Mouse (Mus musculus): ENCODE data around the gene Spem2. TPM values are rescaled to one million over a fixed set of nuclear protein-coding genes. Genes with fewer than 3 reads are reported as not detected.

Spem2 gene
- polyA plus RNA-seq, 1 experiment from 2014 or later: not detected

DNA sequence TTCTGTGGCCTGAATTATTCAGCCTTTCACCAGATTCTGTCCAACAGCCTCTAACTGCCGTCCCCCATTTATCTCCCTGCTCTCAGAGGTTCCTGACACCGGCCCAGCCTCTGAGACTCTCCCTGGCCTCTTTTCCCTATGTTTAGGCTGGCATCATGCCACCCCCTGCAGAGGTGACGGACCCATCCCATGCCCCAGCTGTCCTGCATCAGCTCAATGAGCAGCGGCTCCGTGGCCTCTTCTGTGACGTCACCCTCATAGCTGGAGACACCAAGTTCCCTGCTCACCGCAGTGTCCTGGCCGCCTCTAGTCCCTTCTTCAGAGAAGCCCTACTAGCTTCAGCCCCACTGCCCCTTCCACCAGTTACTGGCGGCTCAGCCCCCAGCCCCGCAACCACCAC, 42.5 kb downstream of the Spem2 start:
- H3K27me3 ChIP-seq (replicated peaks; ENCODE audit: insufficient read depth, low read length): no peaks in the 10 kb centered on the region
- TF ChIP-seq EP300 (IDR thresholded peaks at IDR 0.05) (no peak), CTCF (IDR thresholded peaks at IDR 0.05) (no peak)
- H3K36me3 ChIP-seq (ENCODE audit: insufficient read depth, low read length): no peaks in the 10 kb centered on the region
- H3K27ac ChIP-seq (ENCODE audit: low read length): no peak overlapping the region
- no peak overlapping the region for H3K4me2 ChIP-seq (replicated peaks; ENCODE audit: low read depth, low read length)
- ATAC-seq (no peak), DNase-seq (ENCODE audit: low spot score) (no peak)
- H3K9me3 ChIP-seq (ENCODE audit: low read length): no peaks in the 10 kb centered on the region
- no peak overlapping the region for H3K4me3 ChIP-seq (ENCODE audit: low read depth, low read length)
- H3K9ac ChIP-seq (replicated peaks; ENCODE audit: low read depth): no peak overlapping the region
- no peaks in the 10 kb centered on the region for H3K4me1 ChIP-seq (ENCODE audit: insufficient read depth, low read depth, low read length)
- WGBS: 52% methylated on average over 10 of the region's 10 CpGs

- TF ChIP-seq EP300 (IDR thresholded peaks at IDR 0.05) (no peak), CTCF (IDR thresholded peaks at IDR 0.05) (no peak)
- ATAC-seq: no peak
- H3K4me2 ChIP-seq (replicated peaks; ENCODE audit: low read depth, low read length): no peak overlapping the region
- 62% methylated on average over 5 of the region's 5 CpGs for WGBS
- H3K4me1 ChIP-seq (ENCODE audit: insufficient read depth, low read depth, low read length): no peaks in the 10 kb centered on the region
- DNase-seq (ENCODE audit: low spot score): no peak
- no peaks in the 10 kb centered on the region for H3K36me3 ChIP-seq (ENCODE audit: insufficient read depth, low read length)
- no peaks in the 10 kb centered on the region for H3K27me3 ChIP-seq (replicated peaks; ENCODE audit: insufficient read depth, low read length)
- H3K9ac ChIP-seq (replicated peaks; ENCODE audit: low read depth): no peak overlapping the region
- H3K27ac ChIP-seq (ENCODE audit: low read length): no peak overlapping the region
- no peak overlapping the region for H3K4me3 ChIP-seq (ENCODE audit: low read depth, low read length)
- no peaks in the 10 kb centered on the region for H3K9me3 ChIP-seq (ENCODE audit: low read length)
Measured at GRCm38 (mm10) chr11:69774961-69775360, 43.3 kb downstream of the Spem2 start.

- Histone ChIP-seq H3K36me3 (ENCODE audit: insufficient read depth, low read length) (no peaks in the 10 kb centered on the region), H3K9ac (replicated peaks; ENCODE audit: low read depth) (0 out of 2 replicates have a peak overlapping the region, but pooled peaks have one; percentile 3), H3K4me2 (replicated peaks; ENCODE audit: low read depth, low read length) (peak overlapping the region; percentile 57), H3K27ac (ENCODE audit: low read length) (peak overlapping the region; percentile 99; the same call in 1 of the 2 replicates), H3K4me1 (ENCODE audit: insufficient read depth, low read depth, low read length) (peaks cover 13% of the 10 kb centered on the region; the same call in 1 of the 2 replicates), H3K27me3 (replicated peaks; ENCODE audit: insufficient read depth, low read length) (no peaks in the 10 kb centered on the region), H3K9me3 (ENCODE audit: low read length) (no peaks in the 10 kb centered on the region), H3K4me3 (ENCODE audit: low read depth, low read length) (peak overlapping the region; percentile 97; the same call in 1 of the 2 replicates)
- TF ChIP-seq EP300 (IDR thresholded peaks at IDR 0.05): peak; percentile 68; the same call in 1 of the 2 replicates
- TF ChIP-seq CTCF (IDR thresholded peaks at IDR 0.05): no peak
- WGBS: 41% methylated on average over 4 of the region's 4 CpGs
- ATAC-seq (peak; percentile 38), DNase-seq (ENCODE audit: low spot score) (peak; percentile 69)
Measured at GRCm38 (mm10) chr11:69767625-69767909, 50.7 kb downstream of the Spem2 start.

DNA sequence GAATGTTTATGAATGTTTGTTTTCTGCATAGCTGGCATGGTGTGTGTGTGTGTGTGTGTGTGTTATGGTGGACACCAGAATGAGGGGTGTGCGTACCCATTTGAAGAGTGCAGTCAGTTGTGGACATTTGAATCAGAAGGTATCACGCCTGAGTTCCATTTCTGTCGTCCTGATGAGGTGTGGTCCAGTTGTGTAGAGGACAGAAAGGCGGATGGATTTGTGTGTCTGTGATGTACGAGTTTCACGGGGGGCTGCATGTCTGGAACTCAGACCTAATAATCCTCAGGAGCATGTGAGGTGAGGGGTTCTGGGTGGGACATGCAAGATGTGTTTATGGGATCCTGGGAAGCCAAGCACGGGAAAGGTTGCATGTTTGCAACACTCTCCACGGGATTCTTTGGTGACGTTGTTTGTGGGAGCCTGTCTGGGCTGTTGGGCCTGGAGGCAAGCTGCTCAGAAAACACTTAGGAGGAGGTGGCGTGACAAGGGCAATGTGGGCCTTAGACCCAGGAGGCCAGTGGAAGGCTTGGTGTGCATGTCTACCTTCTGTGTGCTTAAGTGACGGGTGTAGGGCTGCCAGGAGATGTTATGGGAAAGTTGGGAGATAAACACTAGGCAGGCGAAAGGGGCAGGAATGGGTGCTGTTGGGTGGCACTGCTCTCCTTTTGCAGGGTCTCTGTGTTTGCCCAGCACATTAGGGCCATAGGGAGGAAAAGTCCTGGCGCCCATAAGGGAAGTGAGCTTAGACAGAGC, 51.2 kb downstream of the Spem2 start:
- TF ChIP-seq EP300 (IDR thresholded peaks at IDR 0.05) (no peak; the same call in 1 of the 2 replicates), CTCF (IDR thresholded peaks at IDR 0.05) (no peak)
- peak overlapping the region; percentile 99 for H3K27ac ChIP-seq (ENCODE audit: low read length)
- peak; percentile 44 for DNase-seq (ENCODE audit: low spot score)
- H3K4me1 ChIP-seq (ENCODE audit: insufficient read depth, low read depth, low read length): peaks cover 13% of the 10 kb centered on the region; the same call in 1 of the 2 replicates
- no peaks in the 10 kb centered on the region for H3K27me3 ChIP-seq (replicated peaks; ENCODE audit: insufficient read depth, low read length)
- peak overlapping the region; percentile 57 for H3K4me2 ChIP-seq (replicated peaks; ENCODE audit: low read depth, low read length)
- H3K9ac ChIP-seq (replicated peaks; ENCODE audit: low read depth): peak overlapping the region; percentile 99
- ATAC-seq: 0 out of 2 replicates have a peak, but pooled peaks have one; percentile 12
- peak overlapping the region; percentile 97 for H3K4me3 ChIP-seq (ENCODE audit: low read depth, low read length)
- H3K9me3 ChIP-seq (ENCODE audit: low read length): no peaks in the 10 kb centered on the region
- no peaks in the 10 kb centered on the region for H3K36me3 ChIP-seq (ENCODE audit: insufficient read depth, low read length)
- WGBS: 42% methylated on average over 13 of the region's 13 CpGs

Other genes starting within 250 kb of the Spem2 start
- gene Wrap53, start 238.2 kb downstream of the Spem2 start, polyA plus RNA-seq (2015; fragmentation: Nextera tagmentation; extraction: Ambion mirVana): 13.8 and 14.3 TPM in 2 replicates
- gene Trp53, start 238.1 kb downstream of the Spem2 start, polyA plus RNA-seq (2015; fragmentation: Nextera tagmentation; extraction: Ambion mirVana): 39.8 and 50.6 TPM in 2 replicates
- 7.5 and 8.1 TPM in 2 replicates for gene Atp1b2, start 212.5 kb downstream of the Spem2 start, polyA plus RNA-seq (2015; fragmentation: Nextera tagmentation; extraction: Ambion mirVana)
- not detected in 2 replicates for gene Shbg, start 200.6 kb downstream of the Spem2 start, polyA plus RNA-seq (2015; fragmentation: Nextera tagmentation; extraction: Ambion mirVana)
- gene Sat2, start 196.4 kb downstream of the Spem2 start, polyA plus RNA-seq (2015; fragmentation: Nextera tagmentation; extraction: Ambion mirVana): 14.4 and 16.3 TPM in 2 replicates
- 16.3 and 17.9 TPM in 2 replicates for gene Fxr2, start 185.5 kb downstream of the Spem2 start, polyA plus RNA-seq (2015; fragmentation: Nextera tagmentation; extraction: Ambion mirVana)
- gene Sox15, start 163.2 kb downstream of the Spem2 start, polyA plus RNA-seq (2015; fragmentation: Nextera tagmentation; extraction: Ambion mirVana): 0.14 and 0.17 TPM in 2 replicates
- gene Mpdu1, start 155.8 kb downstream of the Spem2 start, polyA plus RNA-seq (2015; fragmentation: Nextera tagmentation; extraction: Ambion mirVana): 57.3 and 61.3 TPM in 2 replicates
- gene Cd68, start 152.3 kb downstream of the Spem2 start, polyA plus RNA-seq (2015; fragmentation: Nextera tagmentation; extraction: Ambion mirVana): 41.9 and 43.6 TPM in 2 replicates
- 283 and 286 TPM in 2 replicates for gene Eif4a1, start 146.0 kb downstream of the Spem2 start, polyA plus RNA-seq (2015; fragmentation: Nextera tagmentation; extraction: Ambion mirVana)
- gene Senp3, start 136.4 kb downstream of the Spem2 start, polyA plus RNA-seq (2015; fragmentation: Nextera tagmentation; extraction: Ambion mirVana): 36.0 and 37.8 TPM in 2 replicates
- gene Tnfsf13, start 132.7 kb downstream of the Spem2 start, polyA plus RNA-seq (2015; fragmentation: Nextera tagmentation; extraction: Ambion mirVana): 4.4 and 6.7 TPM in 2 replicates
- 12.0 and 13.6 TPM in 2 replicates for gene Tnfsf12, start 122.6 kb downstream of the Spem2 start, polyA plus RNA-seq (2015; fragmentation: Nextera tagmentation; extraction: Ambion mirVana)
- 11.9 and 13.1 TPM in 2 replicates for gene Tnfsfm13, start 122.4 kb downstream of the Spem2 start, polyA plus RNA-seq (2015; fragmentation: Nextera tagmentation; extraction: Ambion mirVana)
- gene Polr2a, start 59.8 kb downstream of the Spem2 start, polyA plus RNA-seq (2015; fragmentation: Nextera tagmentation; extraction: Ambion mirVana): 14.0 and 15.3 TPM in 2 replicates
- 1.0 TPM in 2 replicates for gene Slc35g3, start 56.5 kb downstream of the Spem2 start, polyA plus RNA-seq (2015; fragmentation: Nextera tagmentation; extraction: Ambion mirVana)
- gene Zbtb4, start 52.6 kb downstream of the Spem2 start, polyA plus RNA-seq (2015; fragmentation: Nextera tagmentation; extraction: Ambion mirVana): 6.6 and 7.6 TPM in 2 replicates
- 15.6 and 16.2 TPM in 2 replicates for gene Chrnb1, start 22.5 kb downstream of the Spem2 start, polyA plus RNA-seq (2015; fragmentation: Nextera tagmentation; extraction: Ambion mirVana)
- gene Fgf11, start 16.6 kb downstream of the Spem2 start, polyA plus RNA-seq (2015; fragmentation: Nextera tagmentation; extraction: Ambion mirVana): 0.57 and 0.95 TPM in 2 replicates
- gene Tmem102, start 12.8 kb downstream of the Spem2 start, polyA plus RNA-seq (2015; fragmentation: Nextera tagmentation; extraction: Ambion mirVana): 14.3 and 14.9 TPM in 2 replicates
- gene Gm39566, start 3.2 kb downstream of the Spem2 start, polyA plus RNA-seq (2015; fragmentation: Nextera tagmentation; extraction: Ambion mirVana): not detected in 2 replicates
- gene Spem1, start 3.7 kb upstream of the Spem2 start, polyA plus RNA-seq (2015; fragmentation: Nextera tagmentation; extraction: Ambion mirVana): not detected in 2 replicates
- 2.9 and 3.9 TPM in 2 replicates for gene Nlgn2, start 19.3 kb upstream of the Spem2 start, polyA plus RNA-seq (2015; fragmentation: Nextera tagmentation; extraction: Ambion mirVana)
- gene Tmem256, start 20.0 kb upstream of the Spem2 start, polyA plus RNA-seq (2015; fragmentation: Nextera tagmentation; extraction: Ambion mirVana): 365 and 395 TPM in 2 replicates
- 107 and 114 TPM in 2 replicates for gene Plscr3, start 27.9 kb upstream of the Spem2 start, polyA plus RNA-seq (2015; fragmentation: Nextera tagmentation; extraction: Ambion mirVana)
- 6.1 and 7.6 TPM in 2 replicates for gene Tnk1, start 40.3 kb upstream of the Spem2 start, polyA plus RNA-seq (2015; fragmentation: Nextera tagmentation; extraction: Ambion mirVana)
- not detected in 2 replicates for gene Tmem95, start 59.6 kb upstream of the Spem2 start, polyA plus RNA-seq (2015; fragmentation: Nextera tagmentation; extraction: Ambion mirVana)
- 10.1 and 11.4 TPM in 2 replicates for gene Kctd11, start 62.9 kb upstream of the Spem2 start, polyA plus RNA-seq (2015; fragmentation: Nextera tagmentation; extraction: Ambion mirVana)
- gene Acap1, start 77.1 kb upstream of the Spem2 start, polyA plus RNA-seq (2015; fragmentation: Nextera tagmentation; extraction: Ambion mirVana): 1.5 and 1.7 TPM in 2 replicates
- 6.4 and 7.0 TPM in 2 replicates for gene 2810408A11Rik, start 82.5 kb upstream of the Spem2 start, polyA plus RNA-seq (2015; fragmentation: Nextera tagmentation; extraction: Ambion mirVana)
- gene Neurl4, start 82.6 kb upstream of the Spem2 start, polyA plus RNA-seq (2015; fragmentation: Nextera tagmentation; extraction: Ambion mirVana): 3.8 and 3.9 TPM in 2 replicates
- gene Gps2, start 95.4 kb upstream of the Spem2 start, polyA plus RNA-seq (2015; fragmentation: Nextera tagmentation; extraction: Ambion mirVana): 53.0 and 59.1 TPM in 2 replicates
- 758 and 815 TPM in 2 replicates for gene Eif5a, start 103.5 kb upstream of the Spem2 start, polyA plus RNA-seq (2015; fragmentation: Nextera tagmentation; extraction: Ambion mirVana)
- gene Ybx2, start 117.3 kb upstream of the Spem2 start, polyA plus RNA-seq (2015; fragmentation: Nextera tagmentation; extraction: Ambion mirVana): 1.00 and 1.1 TPM in 2 replicates
- gene Slc2a4, start 129.7 kb upstream of the Spem2 start, polyA plus RNA-seq (2015; fragmentation: Nextera tagmentation; extraction: Ambion mirVana): 3.7 and 4.3 TPM in 2 replicates
- gene Cldn7, start 146.3 kb upstream of the Spem2 start, polyA plus RNA-seq (2015; fragmentation: Nextera tagmentation; extraction: Ambion mirVana): 212 and 230 TPM in 2 replicates
- 23.7 and 24.7 TPM in 2 replicates for gene Ctdnep1, start 162.7 kb upstream of the Spem2 start, polyA plus RNA-seq (2015; fragmentation: Nextera tagmentation; extraction: Ambion mirVana)
- 65.9 and 72.1 TPM in 2 replicates for gene Elp5, start 164.1 kb upstream of the Spem2 start, polyA plus RNA-seq (2015; fragmentation: Nextera tagmentation; extraction: Ambion mirVana)
- gene Gabarap, start 172.7 kb upstream of the Spem2 start, polyA plus RNA-seq (2015; fragmentation: Nextera tagmentation; extraction: Ambion mirVana): 624 and 645 TPM in 2 replicates
- 57.5 and 61.3 TPM in 2 replicates for gene Phf23, start 177.3 kb upstream of the Spem2 start, polyA plus RNA-seq (2015; fragmentation: Nextera tagmentation; extraction: Ambion mirVana)
- gene Dvl2, start 182.1 kb upstream of the Spem2 start, polyA plus RNA-seq (2015; fragmentation: Nextera tagmentation; extraction: Ambion mirVana): 14.6 and 15.1 TPM in 2 replicates
- gene Acadvl, start 196.9 kb upstream of the Spem2 start, polyA plus RNA-seq (2015; fragmentation: Nextera tagmentation; extraction: Ambion mirVana): 92.0 and 95.2 TPM in 2 replicates
- 2.0 and 2.1 TPM in 2 replicates for gene Dlg4, start 198.5 kb upstream of the Spem2 start, polyA plus RNA-seq (2015; fragmentation: Nextera tagmentation; extraction: Ambion mirVana)
- gene Asgr1, start 235.6 kb upstream of the Spem2 start, polyA plus RNA-seq (2015; fragmentation: Nextera tagmentation; extraction: Ambion mirVana): 0.81 TPM in 2 replicates